Mouse (Mus musculus) A20 (cell line): ENCODE data around the gene Psenen.

Source experiments
- DNase-seq: peaks from one replicate; pipeline ENCODE4 v3.0.0-alpha.2; 2011; ENCODE audit warnings: low read depth, low spot score

Gene Psenen

GRCm38 (mm10) chr7:30588676-30589434 is 25.4 kb upstream of the Psenen start, which contains the start of gene Kmt2b:
Gene Kmt2b, minus strand, starts transcription at chr7:30588726.
- peak; percentile 97 for DNase-seq

DNA sequence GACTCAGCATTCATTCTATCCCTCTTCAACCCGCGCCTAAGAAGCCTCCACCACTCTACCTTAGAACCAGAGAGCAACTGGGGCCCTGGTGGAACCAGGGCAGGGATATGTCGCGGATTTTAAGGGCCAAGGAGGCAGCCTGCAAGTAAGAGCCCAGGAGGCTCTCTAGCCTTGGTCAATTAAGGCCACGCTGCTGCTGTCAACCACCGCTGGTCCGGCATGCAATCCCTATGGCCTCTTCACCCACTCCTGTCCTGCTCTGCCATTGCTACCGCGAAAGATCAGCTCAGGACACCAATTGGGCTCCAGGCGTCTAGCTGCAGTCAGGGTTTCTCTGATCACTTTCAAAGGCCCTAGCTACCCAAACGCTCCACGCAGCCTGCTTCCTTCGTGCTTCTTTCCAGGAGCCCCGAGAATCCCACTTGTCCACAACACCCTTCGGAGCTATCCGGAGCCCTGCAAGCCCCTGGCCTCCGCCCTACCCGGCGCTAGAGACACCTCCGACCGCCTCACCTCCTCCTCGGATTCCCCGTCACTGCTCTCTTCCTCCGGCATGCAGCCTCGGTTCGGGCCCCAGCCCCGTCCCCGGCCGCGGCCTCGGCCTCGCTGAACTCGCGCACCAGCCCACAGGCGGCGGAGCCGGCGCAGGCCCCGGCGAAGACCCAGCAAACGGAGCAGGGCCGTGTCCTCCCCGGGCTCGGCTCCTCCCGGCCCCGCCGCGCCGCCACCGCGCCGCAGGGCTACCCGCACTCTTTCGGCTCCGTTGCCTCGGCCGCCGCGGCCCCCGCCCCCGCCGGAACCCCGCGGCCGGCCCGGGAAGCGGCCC is 24.6 kb upstream of the Psenen start:
- DNase-seq, result peak; percentile 51

GRCm38 (mm10) chr7:30586455-30587020 is 23.1 kb upstream of the Psenen start:
- no peak for DNase-seq

DNA sequence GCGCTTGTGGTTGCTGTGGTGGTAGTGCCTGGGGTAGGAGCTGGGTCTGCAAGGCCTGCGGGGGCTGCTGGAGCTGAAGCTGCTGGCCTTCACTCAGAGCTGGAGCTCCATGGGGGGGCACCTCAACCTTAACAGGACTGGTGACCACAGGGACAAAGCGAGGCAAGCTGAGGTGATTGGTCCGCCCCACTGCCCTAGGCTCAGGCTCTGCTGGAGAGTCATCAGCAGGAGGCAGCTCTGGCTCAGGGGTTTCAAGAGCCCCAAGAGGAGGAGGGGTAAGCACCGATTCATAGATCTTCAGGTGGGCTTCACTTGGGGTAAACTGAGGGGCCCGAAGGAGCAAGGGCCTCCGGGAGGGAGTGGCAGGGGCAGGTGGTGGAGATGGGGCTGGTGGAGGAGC is 21.7 kb upstream of the Psenen start:
- no peak for DNase-seq

GRCm38 (mm10) chr7:30584339-30584738 is 20.9 kb upstream of the Psenen start:
- DNase-seq, result no peak

DNA sequence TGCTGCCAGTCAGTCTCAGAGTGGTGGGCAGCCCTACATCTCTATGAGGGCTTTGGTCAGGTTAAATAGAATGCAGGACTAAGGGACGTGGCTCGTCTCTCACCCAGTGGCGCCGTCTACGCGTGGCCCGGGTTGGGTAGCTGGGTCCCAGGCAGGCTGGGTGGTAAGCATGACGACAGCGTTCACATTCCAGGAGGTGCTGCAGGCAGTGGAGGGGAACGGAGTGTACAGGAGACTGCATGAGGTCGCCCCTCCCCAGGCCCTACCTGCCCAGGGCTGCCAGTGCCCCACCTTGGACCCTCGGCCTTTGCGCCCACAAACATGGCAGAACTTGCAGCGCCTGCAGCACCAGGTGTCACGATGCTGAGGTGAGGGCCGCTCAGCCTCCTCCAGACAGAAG is 18.1 kb upstream of the Psenen start:
- no peak for DNase-seq

- no peak for DNase-seq
These were observed 16.5 kb upstream of the Psenen start for GRCm38 (mm10) chr7:30579950-30580349.

DNA sequence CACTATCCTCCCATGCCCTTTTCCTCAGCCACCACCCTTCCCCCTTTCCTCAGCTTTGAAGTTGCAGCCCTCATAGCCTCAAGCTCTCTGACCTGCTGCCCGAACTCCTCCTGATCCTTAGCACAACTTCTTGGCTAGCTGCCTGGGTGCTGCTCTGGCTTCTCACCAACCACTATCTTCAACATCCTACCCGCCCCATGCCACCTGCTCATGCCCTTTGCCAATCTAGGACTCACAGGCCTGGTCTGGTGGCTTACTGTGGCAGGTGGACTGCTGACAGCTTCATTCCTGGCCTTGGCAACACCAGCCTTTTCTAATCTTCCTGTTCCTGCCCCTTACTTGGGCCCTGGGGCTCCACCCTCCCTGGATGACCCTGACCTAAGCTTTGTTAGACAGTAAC is 9.5 kb upstream of the Psenen start:
- no peak for DNase-seq

DNA sequence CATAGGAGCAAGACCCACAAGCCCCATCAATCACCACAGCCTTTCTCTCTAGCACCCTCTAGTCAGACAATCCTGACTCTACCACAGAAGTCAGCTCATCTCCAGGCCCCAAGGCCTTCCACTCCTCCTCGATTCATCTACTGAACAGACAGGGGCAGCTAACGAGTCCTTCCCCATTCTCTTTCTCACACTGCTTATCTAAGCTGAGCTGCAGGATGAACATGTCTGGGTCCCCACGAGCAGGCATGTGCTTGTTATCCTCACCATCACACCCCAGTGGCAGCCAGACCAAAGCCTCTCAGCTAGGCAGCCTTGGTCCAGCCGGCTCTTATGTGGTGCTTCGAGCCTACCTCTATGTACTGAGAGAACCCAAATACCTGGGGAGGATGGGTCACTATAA is 9.0 kb upstream of the Psenen start:
- no peak for DNase-seq

DNA sequence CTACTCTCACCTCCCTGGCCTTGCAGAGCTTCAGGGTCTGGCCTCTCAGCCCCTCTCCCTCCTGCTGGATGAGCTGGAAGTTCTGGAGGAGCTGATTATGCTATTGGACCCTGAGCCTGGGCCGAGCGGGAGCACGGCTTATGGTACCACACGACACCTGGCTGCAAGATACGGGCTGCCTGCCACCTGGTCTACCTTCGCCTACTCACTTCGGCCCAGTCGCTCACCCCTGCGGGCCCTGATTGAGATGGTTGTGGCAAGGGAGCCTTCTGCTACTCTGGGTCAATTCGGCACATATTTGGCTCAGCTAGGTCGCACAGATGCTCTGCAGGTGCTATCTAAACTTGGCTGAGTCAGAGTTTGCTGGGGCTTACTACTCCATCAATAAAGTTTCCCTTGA is 4.1 kb upstream of the Psenen start:
- DNase-seq, result no peak

DNA sequence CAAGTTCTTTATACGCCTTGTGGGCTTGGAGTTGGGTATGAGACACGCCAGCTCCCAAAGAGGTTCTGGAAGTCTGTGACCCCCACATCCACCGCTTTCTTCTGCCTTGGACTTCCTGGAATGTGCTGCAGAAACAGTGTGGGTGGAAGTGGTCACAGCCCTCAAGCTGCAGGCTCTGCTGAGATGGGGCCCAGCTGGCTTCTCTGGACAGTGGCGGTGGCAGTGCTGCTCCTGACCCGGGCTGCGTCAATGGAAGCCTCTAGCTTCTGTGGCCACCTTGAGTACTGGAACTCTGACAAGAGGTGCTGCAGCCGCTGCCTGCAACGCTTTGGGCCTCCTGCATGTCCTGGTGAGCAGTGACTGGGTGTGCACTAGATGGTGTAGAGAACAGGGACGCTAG is 2.6 kb upstream of the Psenen start:
- no peak for DNase-seq

GRCm38 (mm10) chr7:30564970-30565571 is 1.6 kb upstream of the Psenen start, which contains the start of gene Igflr1:
Gene Igflr1, plus strand, starts transcription at chr7:30565427.
- no peak for DNase-seq

DNA sequence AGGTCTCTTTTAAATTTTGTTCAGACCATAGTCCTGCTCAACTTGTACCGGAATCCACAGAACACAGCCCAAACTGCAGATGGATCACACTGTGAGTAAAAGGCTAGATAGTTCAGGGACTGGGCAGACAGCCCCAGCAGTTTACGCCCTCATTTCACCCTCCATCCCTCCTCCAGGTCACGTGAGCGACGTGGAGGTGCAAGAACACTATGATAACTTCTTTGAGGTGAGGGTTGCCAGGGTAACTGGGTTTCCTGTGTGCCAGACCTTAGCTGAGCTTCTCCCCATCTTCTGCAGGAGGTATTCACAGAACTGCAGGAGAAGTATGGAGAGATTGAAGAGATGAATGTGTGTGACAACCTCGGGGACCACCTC is 466 bp upstream of the Psenen start:
- DNase-seq, result no peak

GRCm38 (mm10) chr7:30562526-30563116 is 806 bp downstream of the Psenen start:
- DNase-seq, result no peak

DNA sequence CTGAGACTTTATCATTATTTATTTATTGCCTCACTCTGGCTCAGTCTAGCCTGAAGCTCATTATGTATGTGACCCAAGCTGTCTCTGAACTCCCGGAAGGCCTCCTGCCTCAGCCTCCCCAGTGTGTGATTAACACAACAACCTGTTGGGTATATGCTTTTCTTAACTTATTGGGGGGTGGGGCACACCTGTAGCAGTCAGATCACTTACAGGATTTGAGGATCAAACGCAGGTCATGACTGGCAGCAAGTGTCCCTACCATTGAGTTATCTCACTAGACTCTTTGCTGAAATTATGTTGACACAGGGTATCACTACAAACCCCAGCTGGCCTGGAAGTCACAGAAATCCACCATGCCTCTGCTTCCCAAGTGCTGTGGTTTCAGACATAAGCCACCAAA is 3.1 kb downstream of the Psenen start:
- no peak for DNase-seq

GRCm38 (mm10) chr7:30559443-30559954 is 3.9 kb downstream of the Psenen start, which contains the start of gene Lin37:
Gene Lin37, minus strand, starts transcription at chr7:30559838.
- peak; percentile 98 for DNase-seq

DNA sequence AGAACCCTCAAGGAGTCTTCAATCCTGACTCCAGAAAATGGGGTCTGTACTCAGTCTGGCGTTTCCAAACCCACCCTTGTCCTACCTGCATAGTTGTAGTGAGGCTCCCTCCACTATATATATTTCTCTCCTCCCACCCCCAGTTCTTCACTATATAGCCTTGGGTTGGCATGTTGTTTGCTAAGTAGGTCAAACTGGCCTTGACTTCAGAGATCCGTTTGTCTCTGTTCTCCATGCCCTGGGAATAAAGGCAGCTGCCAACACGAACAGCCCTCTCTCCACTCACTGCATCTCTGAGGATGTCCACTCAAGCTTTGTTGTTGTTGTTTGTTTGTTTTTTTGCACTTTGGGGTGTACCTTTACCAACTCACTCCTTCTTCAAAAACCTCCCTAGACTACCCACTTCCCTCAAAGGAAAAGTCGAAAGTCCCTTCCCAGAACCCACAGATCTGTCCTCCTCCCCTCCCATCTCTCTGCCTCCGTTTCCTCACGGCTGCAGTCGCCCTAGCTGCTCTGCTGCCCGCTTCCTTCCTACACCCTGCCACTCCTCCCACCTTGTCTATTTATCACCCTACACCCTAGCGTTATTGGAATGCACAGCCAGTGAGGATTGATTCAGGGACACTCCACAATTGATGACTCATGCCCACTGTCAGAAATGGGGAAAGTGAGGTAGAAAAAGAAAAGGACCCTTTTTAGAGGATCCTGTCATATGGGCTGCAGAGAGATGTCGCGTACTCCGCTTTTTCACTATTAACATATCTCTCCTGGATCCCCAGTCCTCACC is 4.6 kb downstream of the Psenen start:
- no peak for DNase-seq

GRCm38 (mm10) chr7:30557901-30558514 is 5.4 kb downstream of the Psenen start:
- DNase-seq, result no peak

GRCm38 (mm10) chr7:30556894-30557536 is 6.4 kb downstream of the Psenen start:
- peak; percentile 44 for DNase-seq
